Mouse (Mus musculus) kidney, postnatal 0 days (tissue): ENCODE data around the gene Ptprg. TPM values are rescaled to one million over a fixed set of nuclear protein-coding genes. Genes with fewer than 3 reads are reported as not detected.
A peak's percentile ranks its signal among the peaks of the same experiment; 100 is the strongest.
"Not testable (repeated sequence)": the region's sequence is repeated elsewhere in the genome, so short reads cannot be mapped to it uniquely, and the experiment has no call there.

Source experiments
- ATAC-seq: fragments of 200-750 bp; cut with Nextera tagmentation; replicated peaks from 2 replicates; pipeline ENCODE4 v1.8.0; 2017; ENCODE audit warnings: low read depth, moderate number of reproducible peaks, moderate TSS enrichment, moderate library complexity; ENCODE audit not compliant: low FRiP score
- DNase-seq: peaks from one replicate; pipeline ENCODE4 v3.0.0-alpha.2; 2016; ENCODE audit warnings: low spot score
- H3K27ac ChIP-seq: fragments of 300-500 bp; sonication (generic); 2 replicates; pipeline ENCODE4 v1.5.1; 2014; ENCODE audit warnings: mild to moderate bottlenecking
- H3K27me3 ChIP-seq: fragments of 300-500 bp; sonication (generic); 2 replicates; pipeline ENCODE4 v1.6.1; 2014; ENCODE audit warnings: low read length, mixed read lengths; ENCODE audit not compliant: insufficient read depth
- H3K36me3 ChIP-seq: fragments of 300-500 bp; sonication (generic); 2 replicates; pipeline ENCODE4 v1.6.1; 2014; ENCODE audit warnings: low read length, mixed read lengths; ENCODE audit not compliant: insufficient read depth
- H3K4me1 ChIP-seq: fragments of 300-500 bp; sonication (generic); replicated peaks from 2 replicates; pipeline ENCODE4 v1.6.1; 2014; ENCODE audit warnings: antibody characterized with exemption, low read length, mixed read lengths; ENCODE audit not compliant: insufficient read depth
- H3K4me2 ChIP-seq: fragments of 300-500 bp; sonication (generic); 2 replicates; pipeline ENCODE4 v1.6.1; 2014; ENCODE audit warnings: mild to moderate bottlenecking, low read length, moderate library complexity, mixed read lengths
- H3K4me3 ChIP-seq: fragments of 300-500 bp; sonication (generic); replicated peaks from 2 replicates; pipeline ENCODE4 v1.5.1; 2014; ENCODE audit warnings: low read depth, low read length
- H3K9ac ChIP-seq: fragments of 300-500 bp; sonication (generic); 2 replicates; pipeline ENCODE4 v1.6.1; 2014; ENCODE audit warnings: low read depth, low read length
- H3K9me3 ChIP-seq: fragments of 300-500 bp; sonication (generic); replicated peaks from 2 replicates; pipeline ENCODE4 v1.6.1; 2016; ENCODE audit warnings: low read length, inconsistent platforms, mixed read lengths
- CTCF ChIP-seq: IDR thresholded peaks from 2 replicates; pipeline ENCODE4 v1.5.1; 2016; ENCODE audit warnings: antibody characterized with exemption, low read depth, mild to moderate bottlenecking, moderate library complexity
- WGBS: fragments of 180-500 bp; shearing (Covaris S2); extraction: QIAGEN DNeasy Blood & Tissue Kit; methylation state at CpG from one replicate; pipeline ENCODE4 v1.1.7; 2014; 5-methylcytosine and 5-hydroxymethylcytosine counted together
- polyA plus RNA-seq: library from polyadenylated mRNA; unstranded; fragments of >200 nt; fragmentation: Nextera tagmentation; extraction: Ambion mirVana; gene quantifications from 2 replicates; pipeline ENCODE4 v1.2.1, GENCODE M21; 2015

The Ptprg gene
- polyA plus RNA-seq, 1 experiment from 2014 or later: 23.5 TPM

DNA sequence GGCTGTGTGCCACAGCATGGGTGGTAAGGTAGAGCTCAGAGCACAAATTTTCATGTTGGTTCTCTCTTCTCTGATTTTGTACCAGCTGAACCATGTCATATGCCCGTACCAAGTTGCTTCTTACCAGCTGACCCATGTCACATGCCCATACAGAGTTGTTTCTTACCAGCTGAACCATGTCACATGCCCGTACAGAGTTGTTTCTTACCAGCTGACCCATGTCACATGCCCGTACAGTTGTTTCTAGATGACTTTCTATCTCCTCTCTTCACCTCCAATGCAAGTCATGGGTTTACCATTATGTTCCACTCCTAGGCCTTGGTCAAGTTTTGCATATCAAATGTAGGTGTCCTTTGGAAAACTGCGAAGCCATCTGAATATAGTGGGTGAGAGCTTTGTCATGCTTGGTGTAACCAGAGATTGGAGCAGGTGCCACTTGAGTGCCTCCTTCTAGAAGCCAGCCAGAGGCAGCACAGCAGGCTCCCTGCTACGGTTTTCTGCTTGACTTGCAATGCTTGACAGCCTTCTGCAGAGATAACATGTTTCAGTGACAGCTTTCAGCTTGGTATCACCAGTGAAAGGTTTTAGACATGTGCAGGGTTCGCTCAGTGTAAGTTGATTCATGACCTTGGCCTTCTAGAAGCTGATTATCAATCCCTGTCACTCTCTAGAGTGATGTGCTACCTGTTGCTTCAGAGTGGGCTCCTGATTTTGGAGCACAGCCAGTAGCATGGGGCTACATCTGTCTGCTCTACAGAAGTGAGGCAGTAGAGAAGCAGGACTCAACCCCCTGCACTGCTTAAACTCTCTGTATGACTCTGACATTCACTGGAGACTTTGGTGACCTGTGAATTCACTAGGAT, 401.9 kb downstream of the Ptprg start:
- WGBS: 48% methylated on average over 6 of the region's 6 CpGs
- H3K36me3 ChIP-seq: 0 out of 2 replicates have a peak, but pooled peaks cover 9% of the 10 kb centered on the region
- peak; percentile 34 for DNase-seq
- no peak overlapping the region for H3K4me2 ChIP-seq
- no peaks in the 10 kb centered on the region for H3K9me3 ChIP-seq
- H3K27me3 ChIP-seq: no peaks in the 10 kb centered on the region
- no peak overlapping the region for H3K9ac ChIP-seq
- H3K4me3 ChIP-seq: no peak overlapping the region
- H3K27ac ChIP-seq: no peak overlapping the region
- H3K4me1 ChIP-seq: peaks cover 8% of the 10 kb centered on the region; the same call in 1 of the 2 replicates
- TF ChIP-seq CTCF: no peak
- peak; percentile 84 for ATAC-seq

DNA sequence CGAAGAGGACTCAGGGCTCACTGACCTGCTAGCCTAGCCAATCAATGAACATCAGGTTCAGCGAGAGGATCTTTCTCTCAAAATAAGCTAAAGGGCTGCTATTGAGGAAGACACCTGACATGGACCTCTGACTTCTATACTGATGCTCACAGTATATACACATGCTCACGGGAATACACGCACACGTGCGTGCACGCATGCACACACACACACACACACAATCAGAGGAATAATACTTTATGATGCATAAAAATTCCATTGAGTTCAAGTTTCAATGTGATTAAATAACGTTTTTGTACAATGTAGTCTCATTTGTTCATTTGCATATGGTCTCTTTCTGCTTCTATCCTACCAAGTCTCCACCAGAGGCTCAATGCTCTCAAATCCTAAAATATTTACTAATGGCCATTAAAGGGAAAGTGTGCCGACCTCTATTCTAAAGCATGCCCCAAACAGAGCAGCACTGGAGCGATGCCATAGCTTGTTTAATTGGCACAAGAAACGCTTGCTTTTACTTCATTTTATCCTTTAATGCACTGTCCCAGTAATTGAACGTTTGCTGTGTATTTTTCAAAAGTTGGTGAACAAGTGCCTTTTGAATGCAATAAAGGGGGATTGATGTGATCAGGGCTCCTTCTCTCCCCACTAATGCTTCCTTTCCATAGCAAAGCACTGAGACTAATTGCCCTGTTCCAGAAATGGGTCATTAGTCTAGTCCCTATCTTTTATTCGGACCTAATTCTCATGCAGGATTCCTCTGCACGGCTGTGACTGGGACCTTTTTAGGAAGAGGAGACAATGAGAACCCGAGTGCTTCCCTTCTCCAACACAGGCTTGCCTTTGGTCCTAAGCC, 407.2 kb downstream of the Ptprg start:
- TF ChIP-seq CTCF: no peak
- Histone ChIP-seq H3K27ac (no peak overlapping the region), H3K36me3 (no peaks in the 10 kb centered on the region), H3K4me2 (no peak overlapping the region), H3K9ac (no peak overlapping the region), H3K4me3 (no peak overlapping the region), H3K9me3 (no peaks in the 10 kb centered on the region), H3K4me1 (peaks cover under 1% of the 10 kb centered on the region; the same call in 1 of the 2 replicates), H3K27me3 (no peaks in the 10 kb centered on the region)
- no peak for DNase-seq
- ATAC-seq: no peak
- 76% methylated on average over 15 of the region's 15 CpGs for WGBS

DNA sequence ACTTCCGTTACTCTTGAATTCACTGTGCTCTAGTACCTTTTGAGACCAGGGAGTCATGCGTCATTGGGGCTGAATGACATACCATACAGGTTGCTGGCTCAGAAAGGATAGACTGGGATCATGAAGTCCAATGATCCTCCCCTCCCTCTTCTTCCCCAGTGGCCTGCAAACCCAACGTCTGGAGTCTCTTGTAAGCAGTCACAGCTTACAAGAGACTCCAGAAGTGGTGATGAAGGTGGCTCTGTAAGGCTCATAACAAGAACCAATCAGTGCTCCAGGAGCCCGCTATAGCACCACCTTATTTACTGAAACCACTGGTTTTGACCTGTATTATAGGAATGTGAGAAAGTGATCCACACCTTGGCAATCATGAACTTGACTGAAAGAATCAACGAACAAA, 408.8 kb downstream of the Ptprg start:
- no peak overlapping the region for H3K4me2 ChIP-seq
- WGBS: 81% methylated on average over 5 of the region's 5 CpGs
- no peak overlapping the region for H3K27ac ChIP-seq
- DNase-seq (no peak), ATAC-seq (no peak)
- H3K9ac ChIP-seq: no peak overlapping the region
- H3K9me3 ChIP-seq: no peaks in the 10 kb centered on the region
- H3K27me3 ChIP-seq: no peaks in the 10 kb centered on the region
- TF ChIP-seq CTCF: no peak
- no peaks in the 10 kb centered on the region for H3K36me3 ChIP-seq
- no peak overlapping the region for H3K4me3 ChIP-seq
- no peaks in the 10 kb centered on the region; the same call in 1 of the 2 replicates for H3K4me1 ChIP-seq

DNA sequence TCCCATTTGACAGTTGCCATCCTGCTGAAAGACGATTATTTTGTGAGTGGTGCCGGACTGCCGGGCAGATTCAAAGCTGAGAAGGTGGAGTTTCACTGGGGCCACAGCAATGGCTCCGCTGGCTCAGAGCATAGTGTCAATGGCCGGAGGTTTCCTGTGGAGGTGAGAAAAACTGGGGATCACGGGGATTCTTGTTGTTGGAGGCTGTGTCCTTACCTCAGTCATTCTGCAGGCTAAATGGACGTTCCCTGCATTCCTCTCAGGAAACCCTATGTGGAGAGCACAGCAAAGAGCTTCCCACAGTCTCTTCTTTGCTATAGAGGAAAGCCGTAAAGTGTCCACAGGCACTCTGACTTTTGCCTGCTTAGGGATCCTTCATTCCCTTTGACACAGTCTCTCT, 409.2 kb downstream of the Ptprg start:
- H3K27ac ChIP-seq: no peak overlapping the region
- no peak for ATAC-seq
- WGBS: 80% methylated on average over 8 of the region's 8 CpGs

DNA sequence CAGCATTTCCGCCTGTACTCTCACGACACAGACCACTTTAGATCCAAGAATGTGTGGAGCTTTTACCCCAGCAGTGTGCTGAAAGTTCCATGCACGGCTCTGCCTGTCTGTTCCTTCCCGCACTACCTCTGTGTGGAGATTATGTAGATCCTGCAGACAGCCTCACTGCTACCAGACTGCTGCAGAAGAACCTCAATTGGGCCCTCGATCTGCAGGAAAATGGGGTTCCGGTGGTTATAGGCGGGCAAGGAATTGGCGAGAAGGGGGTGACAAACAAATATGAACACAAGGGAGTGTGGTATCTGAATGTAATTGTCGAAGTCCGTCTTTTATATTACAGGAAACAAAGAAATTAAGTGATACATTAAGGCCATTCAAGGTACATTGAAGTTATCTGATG, 410.5 kb downstream of the Ptprg start:
- H3K27ac ChIP-seq: no peak overlapping the region
- no peaks in the 10 kb centered on the region; the same call in 1 of the 2 replicates for H3K4me1 ChIP-seq
- H3K9me3 ChIP-seq: no peaks in the 10 kb centered on the region
- DNase-seq (no peak), ATAC-seq (no peak)
- TF ChIP-seq CTCF: no peak
- WGBS: 95% methylated on average over 10 of the region's 10 CpGs
- no peak overlapping the region for H3K9ac ChIP-seq
- no peaks in the 10 kb centered on the region for H3K27me3 ChIP-seq
- no peaks in the 10 kb centered on the region for H3K36me3 ChIP-seq
- no peak overlapping the region for H3K4me3 ChIP-seq
- H3K4me2 ChIP-seq: no peak overlapping the region

More for the DNA sequence above, 409.2 kb downstream of the Ptprg start:
- no peak overlapping the region for H3K4me2 ChIP-seq
- DNase-seq: no peak
- no peaks in the 10 kb centered on the region for H3K36me3 ChIP-seq
- H3K9me3 ChIP-seq: no peaks in the 10 kb centered on the region
- H3K4me1 ChIP-seq: no peaks in the 10 kb centered on the region; the same call in 1 of the 2 replicates
- no peaks in the 10 kb centered on the region for H3K27me3 ChIP-seq
- H3K9ac ChIP-seq: no peak overlapping the region
- no peak overlapping the region for H3K4me3 ChIP-seq
- no peak for TF ChIP-seq CTCF

DNA sequence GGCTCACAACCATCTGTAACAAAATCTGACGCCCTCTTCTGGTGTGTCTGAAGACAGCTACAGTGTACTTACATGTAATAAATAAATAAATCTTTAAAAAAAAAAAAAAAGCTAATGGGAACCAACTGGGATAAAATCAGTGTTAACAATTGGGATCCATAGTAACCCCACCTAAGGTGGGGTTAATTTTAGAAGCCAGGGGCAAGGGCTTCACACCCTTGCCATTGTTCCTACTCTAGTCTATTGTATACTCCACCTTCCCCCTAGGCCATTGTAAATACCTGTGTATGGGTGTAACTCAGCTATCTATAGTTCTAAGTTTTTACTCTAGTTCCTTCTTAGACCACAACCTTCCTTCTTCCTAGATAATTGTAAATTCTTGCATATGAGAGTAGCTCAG, 411.0 kb downstream of the Ptprg start:
- ATAC-seq, H3K4me1 ChIP-seq, H3K4me3 ChIP-seq, H3K27ac ChIP-seq, H3K4me2 ChIP-seq, H3K36me3 ChIP-seq, DNase-seq, H3K9ac ChIP-seq, H3K9me3 ChIP-seq, H3K27me3 ChIP-seq: not testable (repeated sequence)
- no CpG with 5 or more reads among the region's 1 CpGs for WGBS
